Mouse (Mus musculus): ENCODE results near the gene Tln1.

- TF ChIP-seq POLR2A (IDR thresholded peaks at IDR 0.05; ENCODE audit: control insufficient read depth in 1 of 2, insufficient read depth in 1 of 2, low read depth in 1 of 2, low read length in 2 of 2, poor library complexity in 1 of 2) (no peak), NELFE (IDR thresholded peaks at IDR 0.05; ENCODE audit: low read depth, low read length) (no peak), MXI1 (IDR thresholded peaks at IDR 0.05; ENCODE audit: low read depth, low read length) (no peak), MYC (IDR thresholded peaks at IDR 0.05; ENCODE audit: low read depth, low read length) (no peak)
Observed at GRCm38 (mm10) chr4:43513791-43514190, 48.7 kb downstream of the Tln1 start.

Data from MEL (cell line).